Comparison of ENCODE assay signal across 10 mouse cellular contexts in the genomic region with DNA sequence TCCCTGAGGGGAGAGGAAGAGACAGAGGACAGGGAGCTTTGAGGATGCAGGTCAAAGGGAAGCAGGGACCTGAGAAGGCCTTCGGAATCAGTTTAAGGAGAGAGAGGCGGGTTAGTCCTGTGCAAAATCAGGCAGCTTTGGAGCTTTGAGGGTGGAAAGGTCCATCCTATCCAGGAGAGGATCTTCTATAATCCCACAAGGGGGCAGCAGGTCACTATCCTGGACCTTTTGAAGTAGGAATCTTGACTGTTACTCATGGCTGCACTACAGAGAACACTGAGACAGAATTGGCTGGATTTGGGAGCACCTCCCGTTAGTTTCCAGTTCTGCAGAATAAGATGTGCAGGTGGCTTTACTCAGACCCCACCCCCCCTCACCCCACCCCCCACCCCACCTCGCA. TPM values are rescaled to one million over a fixed set of nuclear protein-coding genes. Genes with fewer than 3 reads are reported as not detected.
DNase-seq lines count a peak whose midpoint lies in the region; ATAC-seq and TF ChIP-seq lines count a peak whose summit lies in the region.
"Had no signal": no experiment of that assay in that cellular context is flagged by ENCODE, and none has a peak within 500 bp of the region (broad histone marks: within the 10 kb centered on the region; RNA-seq: fewer than 3 reads in every experiment).

No protein-coding gene starts in this region.

- DNase-seq in heart, postnatal 0 days (ENCODE audit: low spot score), result peak; percentile 52
- no peak for DNase-seq in heart, postnatal 4 days
- no peak for DNase-seq in thymus, postnatal 4 days
- DNase-seq in spleen, postnatal 4 days (ENCODE audit: low spot score in 2 of 2), result no peak
- no peak for DNase-seq in spleen, postnatal 14 days (ENCODE audit: low spot score in 2 of 2)
- DNase-seq: thymus, adult 18-20 months had no signal

- H3K79me2 ChIP-seq in C2C12 (ENCODE audit: control insufficient read depth, insufficient read depth), result no peaks in the 10 kb centered on the region

- peak; percentile 59 for TF ChIP-seq CTCF in heart, postnatal 0 days (IDR thresholded peaks at IDR 0.05; ENCODE audit: low read depth)
- TF ChIP-seq CTCF in C2C12 (IDR thresholded peaks at IDR 0.05; ENCODE audit: control insufficient read depth, insufficient read depth, insufficient read length), result peak; percentile 39
- TF ChIP-seq CTCF in bone marrow macrophage, adult 2 months (IDR thresholded peaks at IDR 0.05; ENCODE audit: low read depth, low read length), result 0 out of 2 replicates have a peak, but pooled peaks have one; percentile 18
- TF ChIP-seq CTCF in intestine, postnatal 0 days (IDR thresholded peaks at IDR 0.05; ENCODE audit: low read depth), result peak; percentile 79

- H3K27me3 ChIP-seq in heart, postnatal 0 days (ENCODE audit: control insufficient read depth, insufficient read depth, low read length), result no peaks in the 10 kb centered on the region
- no peaks in the 10 kb centered on the region for H3K27me3 ChIP-seq in C2C12 (ENCODE audit: control insufficient read depth, insufficient read depth, insufficient read length)
- H3K27me3 ChIP-seq in intestine, postnatal 0 days (replicated peaks; ENCODE audit: control insufficient read depth, insufficient read depth, low read length), result no peaks in the 10 kb centered on the region

- no peak for TF ChIP-seq EP300 in heart, postnatal 0 days (IDR thresholded peaks at IDR 0.05; ENCODE audit: low read depth)

- no peak overlapping the region for H3K9ac ChIP-seq in heart, postnatal 0 days (replicated peaks; ENCODE audit: low read depth, low read length)
- H3K9ac ChIP-seq in intestine, postnatal 0 days (ENCODE audit: low read depth, low read length), result no peak overlapping the region
- H3K9ac ChIP-seq: heart, embryonic 12.5 days had no signal

- H3K36me3 ChIP-seq in heart, postnatal 0 days (replicated peaks; ENCODE audit: control insufficient read depth, insufficient read depth, low read length), result no peaks in the 10 kb centered on the region
- peaks cover 79% of the 10 kb centered on the region for H3K36me3 ChIP-seq in C2C12 (ENCODE audit: control insufficient read depth, insufficient read depth)
- no peaks in the 10 kb centered on the region for H3K36me3 ChIP-seq in intestine, postnatal 0 days (ENCODE audit: control insufficient read depth, insufficient read depth)
- H3K36me3 ChIP-seq: heart, embryonic 12.5 days had no signal

- H3K4me1 ChIP-seq in heart, postnatal 0 days (ENCODE audit: control insufficient read depth, insufficient read depth), result 0 out of 2 replicates have a peak, but pooled peaks cover 3% of the 10 kb centered on the region
- peaks cover 16% of the 10 kb centered on the region for H3K4me1 ChIP-seq in bone marrow macrophage, adult 2 months (ENCODE audit: control insufficient read depth, insufficient read depth, low read length)
- peaks cover 2% of the 10 kb centered on the region; the same call in 1 of the 2 replicates for H3K4me1 ChIP-seq in intestine, postnatal 0 days (replicated peaks; ENCODE audit: control insufficient read depth, insufficient read depth, low read length)

- no peak overlapping the region for H3ac ChIP-seq in C2C12 (ENCODE audit: control insufficient read depth, insufficient read length, low read depth)

- H3K4me2 ChIP-seq in heart, postnatal 0 days (ENCODE audit: low read depth, low read length), result no peak overlapping the region
- H3K4me2 ChIP-seq in intestine, postnatal 0 days (replicated peaks; ENCODE audit: low read depth), result no peak overlapping the region
- H3K4me2 ChIP-seq: heart, embryonic 12.5 days had no signal

- no peak overlapping the region for H3K27ac ChIP-seq in heart, postnatal 0 days (ENCODE audit: low read depth)
- no peak overlapping the region for H3K27ac ChIP-seq in bone marrow macrophage, adult 2 months (ENCODE audit: insufficient read depth, low read depth, low read length)
- H3K27ac ChIP-seq in intestine, postnatal 0 days (ENCODE audit: low read depth, low read length), result no peak overlapping the region

- 35% methylated on average over 4 of the region's 4 CpGs for WGBS in heart, postnatal 0 days
- WGBS in intestine, postnatal 0 days, result 49% methylated on average over 4 of the region's 4 CpGs

- no peaks in the 10 kb centered on the region for H3K79me3 ChIP-seq in C2C12 (ENCODE audit: low read depth)

- ATAC-seq in heart, postnatal 0 days (ENCODE audit: insufficient read depth, low read depth), result peak; percentile 53; the same call in 1 of the 2 replicates
- 0 out of 2 replicates have a peak, but pooled peaks have one; percentile 26 for ATAC-seq in intestine, postnatal 0 days

- no peak for TF ChIP-seq POLR2A in bone marrow macrophage, adult 2 months (IDR thresholded peaks at IDR 0.05; ENCODE audit: borderline replicate concordance, low read depth, low read length)

- H3K4me3 ChIP-seq in heart, postnatal 0 days (ENCODE audit: low read depth, low read length), result no peak overlapping the region
- H3K4me3 ChIP-seq in C2C12 (ENCODE audit: insufficient read depth, poor library complexity, severe bottlenecking), result no peak overlapping the region
- no peak overlapping the region for H3K4me3 ChIP-seq in bone marrow macrophage, adult 2 months (ENCODE audit: insufficient read depth, low read length)
- no peak overlapping the region for H3K4me3 ChIP-seq in intestine, postnatal 0 days (ENCODE audit: low read depth, low read length)
- H3K4me3 ChIP-seq: heart, embryonic 12.5 days had no signal

- H3K9me3 ChIP-seq in heart, postnatal 0 days (replicated peaks; ENCODE audit: control insufficient read depth, low read length), result no peaks in the 10 kb centered on the region
- no peaks in the 10 kb centered on the region for H3K9me3 ChIP-seq in intestine, postnatal 0 days (ENCODE audit: control insufficient read depth)
- H3K9me3 ChIP-seq: heart, embryonic 12.5 days had no signal

TF ChIP-seq in C2C12, 6 proteins besides CTCF, POLR2A, EP300 and RAD21:
- TF ChIP-seq FOSL1 (IDR thresholded peaks at IDR 0.05; ENCODE audit: insufficient read depth, low read length, poor library complexity, severe bottlenecking) (no peak), USF1 (IDR thresholded peaks at IDR 0.05; ENCODE audit: low read depth) (no peak), CEBPB (IDR thresholded peaks at IDR 0.05; ENCODE audit: low read depth) (no peak), MYOD1 (IDR thresholded peaks at IDR 0.05; ENCODE audit: control insufficient read depth, insufficient read length, low read depth) (no peak), MAX (IDR thresholded peaks at IDR 0.05) (no peak), MYOG (IDR thresholded peaks at IDR 0.05; ENCODE audit: control insufficient read depth, extremely low read depth, insufficient read length) (no peak)
TF ChIP-seq in C2C12: peak in this region for 0.

RNA-seq across cellular contexts. Expression of a gene that starts 11.0 kb away (rescaled TPM):
- total RNA-seq in heart, postnatal 0 days (2014; rRNA removed; ENCODE audit: low replicate concordance), result 1.2 and 3.9 TPM in 2 replicates
- 0.27 and 0.41 TPM in 2 replicates for polyA plus RNA-seq in heart, postnatal 0 days (2015; fragmentation: Nextera tagmentation; extraction: Ambion mirVana)
- 1 to 10 TPM; 3.3 to 3.5 TPM for total RNA-seq in heart, postnatal 4 days (2021)
- polyA plus RNA-seq in C2C12 (2012; fragmentation: generic; extraction: Trizol), result 6.6 TPM
- 4.9 and 5.0 TPM in 2 replicates for polyA plus RNA-seq in bone marrow macrophage, adult 2 months (2012; ENCODE audit: insufficient read depth, insufficient read length, missing spikeins)
- polyA plus RNA-seq in intestine, postnatal 0 days (2015; fragmentation: Nextera tagmentation; extraction: Ambion mirVana), result 0.31 and 0.40 TPM in 2 replicates

RNA-seq across cellular contexts. Expression of a gene that starts 11.9 kb away (rescaled TPM):
- 6.4 and 6.9 TPM in 2 replicates for total RNA-seq in heart, postnatal 0 days (2014; rRNA removed; ENCODE audit: low replicate concordance)
- 0.70 and 0.72 TPM in 2 replicates for polyA plus RNA-seq in heart, postnatal 0 days (2015; fragmentation: Nextera tagmentation; extraction: Ambion mirVana)
- total RNA-seq in heart, postnatal 4 days (2021), result 10 to 100 TPM in 1 of 2 experiments, 1 to 10 TPM in 1; 9.0 to 10.4 TPM
- polyA plus RNA-seq in C2C12 (2012; fragmentation: generic; extraction: Trizol), result 30.7 TPM
- polyA plus RNA-seq in bone marrow macrophage, adult 2 months (2012; ENCODE audit: insufficient read depth, insufficient read length, missing spikeins), result 16.5 and 18.0 TPM in 2 replicates
- 1.3 and 1.6 TPM in 2 replicates for polyA plus RNA-seq in intestine, postnatal 0 days (2015; fragmentation: Nextera tagmentation; extraction: Ambion mirVana)

RNA-seq across cellular contexts. Expression of a gene that starts 13.4 kb away (rescaled TPM):
- total RNA-seq in heart, postnatal 0 days (2014; rRNA removed; ENCODE audit: low replicate concordance), result not detected in 2 replicates
- polyA plus RNA-seq in heart, postnatal 0 days (2015; fragmentation: Nextera tagmentation; extraction: Ambion mirVana), result 0.03 and 0.08 TPM in 2 replicates
- under 1 TPM in 1 of 2 experiments, not detected in 1; 0.17 TPM for total RNA-seq in heart, postnatal 4 days (2021)
- 2.0 TPM for polyA plus RNA-seq in C2C12 (2012; fragmentation: generic; extraction: Trizol)
- polyA plus RNA-seq in bone marrow macrophage, adult 2 months (2012; ENCODE audit: insufficient read depth, insufficient read length, missing spikeins), result 0.24 TPM in 1 of 2 replicates, not detected in the other
- 0.13 and 0.20 TPM in 2 replicates for polyA plus RNA-seq in intestine, postnatal 0 days (2015; fragmentation: Nextera tagmentation; extraction: Ambion mirVana)
- polyA plus RNA-seq: heart, embryonic 12.5 days had no signal

RNA-seq across cellular contexts. Expression of a gene that starts 33.5 kb away (rescaled TPM):
- 69.3 and 81.0 TPM in 2 replicates for total RNA-seq in heart, postnatal 0 days (2014; rRNA removed; ENCODE audit: low replicate concordance)
- polyA plus RNA-seq in heart, postnatal 0 days (2015; fragmentation: Nextera tagmentation; extraction: Ambion mirVana), result 66.2 and 68.9 TPM in 2 replicates
- total RNA-seq in heart, postnatal 4 days (2021), result 10 to 100 TPM; 29.8 to 32.3 TPM
- 122 TPM for polyA plus RNA-seq in C2C12 (2012; fragmentation: generic; extraction: Trizol)
- polyA plus RNA-seq in bone marrow macrophage, adult 2 months (2012; ENCODE audit: insufficient read depth, insufficient read length, missing spikeins), result 51.2 and 56.6 TPM in 2 replicates
- 167 and 184 TPM in 2 replicates for polyA plus RNA-seq in intestine, postnatal 0 days (2015; fragmentation: Nextera tagmentation; extraction: Ambion mirVana)

RNA-seq across cellular contexts. Expression of a gene that starts 33.6 kb away (rescaled TPM):
- 4.0 and 5.8 TPM in 2 replicates for total RNA-seq in heart, postnatal 0 days (2014; rRNA removed; ENCODE audit: low replicate concordance)
- 1.1 and 1.5 TPM in 2 replicates for polyA plus RNA-seq in heart, postnatal 0 days (2015; fragmentation: Nextera tagmentation; extraction: Ambion mirVana)
- 1 to 10 TPM; 2.5 to 2.7 TPM for total RNA-seq in heart, postnatal 4 days (2021)
- polyA plus RNA-seq in C2C12 (2012; fragmentation: generic; extraction: Trizol), result 0.69 TPM
- 3.1 and 3.2 TPM in 2 replicates for polyA plus RNA-seq in bone marrow macrophage, adult 2 months (2012; ENCODE audit: insufficient read depth, insufficient read length, missing spikeins)
- polyA plus RNA-seq in intestine, postnatal 0 days (2015; fragmentation: Nextera tagmentation; extraction: Ambion mirVana), result 3.8 and 3.9 TPM in 2 replicates

Comparison
In these comparisons a context has a peak if more than half of its experiments do, and no peak if none do; other contexts are left out.
1. CTCF ChIP-seq: peak in every context shown above with its lines; median percentile 79 in intestine, postnatal 0 days; 59 in heart, postnatal 0 days; 39 in C2C12; 18 in bone marrow macrophage, adult 2 months.